Mouse (Mus musculus) right cerebral cortex, postnatal 4 days (tissue): ENCODE measurements at regions not wholly inside any gene's neighbourhood (a gene's known extent, or its start where the extent isn't known, plus 50 kb on each side); places are given as distances from the start of the nearest gene placed in this dataset.

Experiments used
- DNase-seq: peaks from one replicate; pipeline ENCODE4 v3.0.0-alpha.2; 2022

DNA sequence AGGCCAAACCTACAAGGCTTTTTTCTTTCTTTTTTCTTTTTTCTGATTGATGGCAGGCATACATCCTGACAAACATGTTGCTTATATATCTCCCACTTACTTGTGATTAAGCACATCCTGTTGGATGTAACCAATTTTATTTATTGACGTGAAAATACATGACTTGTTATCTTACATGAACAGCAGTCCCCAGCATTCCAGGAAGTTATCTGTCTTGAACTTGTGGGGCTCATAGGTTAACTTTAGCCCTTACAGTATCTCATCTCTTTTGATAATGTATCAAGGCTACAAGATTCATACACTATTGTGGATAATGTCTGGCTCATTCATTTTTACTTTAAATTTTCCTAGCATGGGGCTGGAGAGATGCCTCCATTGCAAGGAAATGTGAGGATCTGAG, 852.0 kb upstream of the Agtr1b start:
- no peak for DNase-seq

DNA sequence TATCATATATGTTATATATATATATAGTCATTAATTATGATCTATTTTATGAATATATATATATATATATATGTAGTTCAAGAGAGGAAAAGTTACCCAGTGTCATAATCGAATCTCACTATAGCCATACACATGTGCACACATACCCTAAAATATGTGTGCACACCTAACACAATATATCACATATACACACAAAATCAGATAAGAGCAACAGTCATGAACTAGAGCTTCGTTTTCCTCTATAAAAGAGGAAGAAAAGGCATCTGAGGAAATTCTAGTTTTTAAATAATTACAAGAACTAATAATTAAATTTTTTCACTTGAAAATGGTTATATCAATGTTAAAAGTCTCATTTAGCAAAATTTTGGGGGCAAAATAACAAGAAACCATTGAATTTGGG, 835.3 kb upstream of the Tbl1xr1 start:
- no peak for DNase-seq

DNA sequence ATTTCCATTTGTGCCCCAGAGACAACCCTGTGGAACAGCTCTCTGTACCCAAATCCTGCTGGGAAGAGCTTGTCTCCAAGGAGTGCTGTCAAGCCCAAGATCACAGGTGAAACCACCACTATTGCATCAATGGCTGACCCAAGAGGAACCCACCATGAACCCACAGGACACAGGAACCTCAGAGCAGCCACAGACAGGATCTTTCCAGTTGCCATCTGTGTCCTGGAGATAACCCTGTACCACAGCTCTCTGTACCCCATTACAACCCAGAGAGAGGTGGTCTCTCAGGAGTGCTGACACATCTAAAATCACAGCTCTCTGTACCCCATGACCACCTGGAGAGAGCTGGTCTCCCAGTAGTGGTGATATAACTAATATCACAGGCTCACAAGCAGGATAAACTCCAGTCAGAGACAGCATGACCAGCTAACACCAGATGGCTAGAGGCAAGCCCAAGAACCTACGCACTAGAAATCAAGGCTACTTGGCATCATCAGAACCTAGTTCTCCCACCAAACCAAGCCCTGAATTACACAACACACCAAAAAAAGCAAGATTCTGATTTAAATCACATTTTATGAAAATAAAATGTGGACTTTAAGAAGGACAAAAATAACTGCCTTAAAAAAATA, 820.2 kb upstream of the Tbl1xr1 start:
- no peak for DNase-seq

DNA sequence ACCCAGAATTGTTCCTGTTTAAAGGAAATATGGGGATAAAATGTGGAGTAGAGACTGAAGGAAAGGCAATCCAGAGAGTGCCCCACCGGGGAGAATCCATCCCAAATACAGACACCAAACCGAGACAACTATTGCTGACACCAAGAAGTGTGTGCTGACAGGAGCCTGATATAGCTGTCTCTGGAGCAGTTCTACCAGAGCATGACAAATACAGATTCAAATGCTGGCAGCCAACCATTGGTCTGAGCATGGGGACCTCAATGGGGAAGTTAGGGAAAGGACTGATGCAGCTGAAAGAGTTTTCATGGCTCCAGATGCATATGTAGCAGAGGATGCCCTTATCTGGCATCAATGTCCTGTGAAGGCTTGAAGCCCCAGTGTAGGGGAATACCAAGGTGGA, 813.1 kb upstream of the Tbl1xr1 start:
- DNase-seq = no peak

DNA sequence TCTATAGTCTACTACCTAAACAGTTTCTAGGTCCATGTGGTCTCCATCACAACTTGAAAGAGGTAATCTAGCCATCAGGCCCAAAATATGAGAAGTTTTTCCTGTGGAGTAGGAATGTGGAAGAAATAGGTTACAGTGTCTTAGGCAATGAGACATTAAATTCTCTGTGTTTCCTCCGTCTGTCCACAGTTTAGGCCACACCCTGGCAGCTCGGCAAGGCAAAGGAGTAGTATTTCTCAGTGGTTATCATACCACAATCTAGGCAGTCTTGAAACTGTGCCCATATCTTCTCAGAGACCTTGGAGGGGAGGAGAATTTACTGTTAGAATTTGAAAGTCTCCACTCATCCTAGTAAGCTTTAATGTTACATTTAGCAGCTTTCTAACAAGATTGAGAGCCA, 811.0 kb upstream of the Tbl1xr1 start:
- DNase-seq = no peak

DNA sequence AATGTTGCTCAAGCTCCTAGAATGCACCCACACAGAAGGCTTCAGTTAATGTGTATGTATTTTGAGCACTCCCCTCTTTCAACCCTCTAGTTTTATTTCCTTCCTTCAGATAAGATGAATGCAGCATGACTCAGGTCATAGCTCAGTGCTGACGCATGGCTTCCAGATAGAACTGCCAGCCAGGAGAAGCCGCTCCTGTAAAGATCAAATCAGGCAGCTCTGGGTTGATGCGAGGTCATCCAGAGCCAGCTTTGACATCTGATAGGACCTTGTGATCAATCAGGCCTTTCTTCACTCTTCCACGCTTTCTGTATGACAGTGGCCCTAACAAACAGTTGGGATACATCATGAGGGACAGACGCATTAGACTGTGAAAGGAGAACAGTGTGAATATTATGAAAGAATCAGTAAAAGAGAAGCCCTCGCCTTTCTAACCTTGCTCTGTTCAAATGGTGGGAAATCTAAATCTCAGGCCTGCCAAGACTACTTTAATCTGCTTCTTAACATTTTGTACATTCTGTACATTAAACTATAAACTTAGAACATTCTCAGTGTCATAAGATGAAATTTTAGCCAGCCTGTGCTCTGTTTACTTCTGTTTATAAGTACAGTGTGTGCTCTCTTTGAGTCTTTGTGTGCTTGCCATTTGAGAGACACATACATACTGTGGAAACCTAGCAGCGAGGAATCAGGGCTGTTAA, 807.9 kb upstream of the Tbl1xr1 start:
- no peak for DNase-seq

DNA sequence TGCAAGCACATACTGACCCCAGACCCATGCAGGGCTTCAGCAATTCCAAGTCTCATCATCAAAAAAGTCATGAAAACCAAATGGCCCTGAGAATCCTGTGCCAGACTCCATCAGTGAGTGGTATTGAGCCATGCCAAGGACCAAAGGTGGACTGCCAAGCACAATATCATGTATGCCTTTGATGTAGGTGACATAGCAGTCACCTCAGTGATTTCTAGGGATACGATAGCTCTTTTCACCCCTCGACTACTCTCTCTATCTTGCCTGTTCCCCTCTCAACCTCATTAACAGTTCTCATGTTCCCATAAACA, 807.4 kb upstream of the Tbl1xr1 start:
- DNase-seq = no peak

DNA sequence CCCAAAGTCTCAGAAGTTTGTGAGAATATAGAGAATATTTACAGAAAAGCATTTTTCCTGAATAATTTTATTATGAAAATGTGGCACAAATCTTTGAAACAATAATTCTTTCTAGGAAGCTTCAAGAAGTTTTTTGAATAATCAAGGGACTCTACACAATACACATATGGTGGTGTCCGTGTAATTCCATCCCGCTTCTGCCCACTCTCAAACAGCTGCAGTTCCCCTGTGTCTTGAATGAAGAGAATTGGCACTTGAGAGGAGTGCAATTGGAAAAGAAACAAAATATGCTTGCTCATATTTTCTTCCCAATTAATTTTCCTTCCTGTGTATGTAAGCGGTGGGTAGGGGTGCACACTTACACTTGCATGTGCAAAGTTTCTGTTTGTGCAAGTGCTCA, 805.7 kb upstream of the Tbl1xr1 start:
- no peak for DNase-seq

DNA sequence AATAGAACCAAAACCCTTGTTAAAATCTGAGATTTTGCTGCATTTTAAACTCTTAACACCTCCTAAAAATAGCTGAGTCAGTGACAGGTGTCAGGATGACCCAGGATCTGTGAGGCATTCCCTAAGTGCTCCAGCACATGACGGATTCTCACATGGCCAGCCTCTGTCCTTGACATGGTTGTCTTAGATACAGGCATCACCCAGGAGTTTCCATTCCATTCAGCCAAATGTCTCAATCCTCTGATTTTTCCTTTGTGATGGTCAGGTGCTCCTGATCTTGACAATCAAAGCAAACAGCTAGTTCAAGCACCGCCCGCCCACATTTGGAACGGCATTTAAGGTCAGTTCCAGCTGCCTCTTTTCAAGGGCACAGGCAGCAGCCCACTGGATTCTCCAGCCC, 804.2 kb upstream of the Tbl1xr1 start:
- no peak for DNase-seq

DNA sequence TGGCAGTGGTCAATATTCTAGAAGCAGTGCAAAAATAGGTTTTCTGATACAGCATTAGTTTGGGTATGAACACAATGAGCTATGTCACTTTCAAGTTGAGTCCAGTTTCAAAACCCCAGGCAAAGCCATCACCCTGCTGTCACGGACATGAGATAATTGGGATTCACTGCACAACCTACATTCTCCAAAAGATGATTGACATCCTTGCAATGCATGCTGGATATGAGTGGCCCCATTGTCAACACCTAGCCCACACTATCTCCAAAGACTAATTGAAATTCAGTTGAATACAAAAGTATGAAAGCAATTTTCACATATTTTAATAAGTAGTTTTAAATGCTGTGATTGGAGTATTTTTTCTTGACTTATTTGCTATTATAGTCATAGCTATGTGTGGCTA, 783.7 kb upstream of the Tbl1xr1 start:
- no peak for DNase-seq

DNA sequence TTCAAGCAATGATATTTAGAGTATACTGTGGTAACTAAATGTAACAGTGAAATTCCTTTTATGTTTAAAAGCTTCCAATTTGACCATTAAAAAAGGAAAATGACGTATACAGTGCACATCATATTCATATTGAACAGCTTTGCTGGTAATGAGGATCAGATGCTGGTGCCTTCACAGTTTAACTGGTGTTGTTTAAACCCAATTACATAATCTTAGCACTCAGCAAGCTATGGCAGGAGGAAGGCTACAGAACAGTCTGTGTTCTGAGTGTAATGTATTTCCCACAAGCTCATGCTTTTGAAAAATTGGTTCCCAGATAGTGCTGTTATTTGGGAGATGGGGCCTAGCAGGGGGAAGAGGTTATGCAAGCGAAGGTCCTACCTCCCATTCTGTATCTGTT, 783.1 kb upstream of the Tbl1xr1 start:
- no peak for DNase-seq

DNA sequence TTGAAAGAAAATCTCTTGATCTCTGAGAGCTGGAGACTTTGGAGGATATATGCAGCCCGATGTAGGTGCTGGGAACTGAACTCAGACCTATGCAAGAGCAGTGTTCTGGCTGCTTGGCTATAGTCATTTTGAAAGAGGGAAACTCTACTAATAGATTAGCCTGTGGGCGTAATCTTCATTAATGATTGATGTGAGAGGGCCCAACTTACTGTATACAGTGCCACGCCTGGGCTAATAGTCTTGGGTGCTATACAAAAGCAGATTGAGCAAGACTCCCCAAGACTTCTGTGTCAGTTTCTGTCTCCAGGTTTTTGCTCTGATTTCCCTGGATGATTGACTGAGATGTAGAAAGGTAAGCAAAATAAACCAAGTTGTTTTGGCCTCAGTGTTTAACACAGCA, 781.7 kb upstream of the Tbl1xr1 start:
- DNase-seq = no peak

DNA sequence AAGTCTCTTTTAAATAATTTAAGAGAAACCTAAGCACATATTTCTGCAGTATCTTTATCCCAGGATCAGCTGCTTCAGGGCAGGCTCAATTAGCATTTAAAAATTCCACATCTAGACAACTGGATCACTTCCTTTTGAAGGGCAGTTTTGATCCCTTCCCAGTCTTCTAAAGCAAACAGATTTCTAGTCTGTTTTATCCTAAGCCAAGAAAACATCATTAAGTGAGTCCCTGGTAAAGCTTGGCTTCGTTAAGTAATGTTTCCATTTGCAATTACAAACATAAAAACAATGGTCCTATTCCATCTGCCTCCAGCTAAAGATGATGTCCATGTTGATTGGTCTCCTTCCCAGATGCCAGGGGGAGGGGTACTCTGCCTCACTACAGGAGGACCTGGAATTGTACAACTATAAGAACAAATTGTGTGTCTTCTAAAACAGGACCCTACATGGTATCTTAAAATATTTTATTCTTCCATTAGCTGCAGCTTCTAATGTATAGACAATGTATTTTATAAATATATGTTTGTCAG, 779.8 kb upstream of the Tbl1xr1 start:
- no peak for DNase-seq

DNA sequence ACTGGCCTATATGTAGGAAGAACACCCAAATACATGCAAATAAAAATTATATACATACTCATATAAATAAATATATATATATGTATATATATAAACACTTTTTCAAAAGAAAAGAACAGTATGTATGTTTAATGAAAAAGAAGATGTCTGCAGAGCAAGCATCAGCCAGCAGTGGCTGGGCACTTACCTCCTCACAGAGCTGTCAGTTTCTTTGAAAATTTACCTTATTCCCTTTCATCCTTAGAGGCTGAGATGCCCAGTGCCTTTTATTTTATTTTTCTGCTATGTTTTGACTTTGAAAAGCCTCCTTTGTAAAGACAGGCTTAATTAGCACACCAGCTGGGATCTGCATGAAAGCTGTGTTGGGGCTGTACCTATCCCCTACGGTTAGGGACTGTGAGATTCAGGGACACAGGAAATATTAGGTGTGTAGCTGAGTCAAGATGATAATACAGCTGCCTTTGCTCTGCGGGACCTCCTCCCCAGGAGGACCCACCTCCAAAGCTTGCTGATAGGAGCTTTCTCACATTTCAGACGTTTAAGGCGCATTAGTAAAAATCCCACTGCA, 751.0 kb upstream of the Tbl1xr1 start:
- DNase-seq = no peak

DNA sequence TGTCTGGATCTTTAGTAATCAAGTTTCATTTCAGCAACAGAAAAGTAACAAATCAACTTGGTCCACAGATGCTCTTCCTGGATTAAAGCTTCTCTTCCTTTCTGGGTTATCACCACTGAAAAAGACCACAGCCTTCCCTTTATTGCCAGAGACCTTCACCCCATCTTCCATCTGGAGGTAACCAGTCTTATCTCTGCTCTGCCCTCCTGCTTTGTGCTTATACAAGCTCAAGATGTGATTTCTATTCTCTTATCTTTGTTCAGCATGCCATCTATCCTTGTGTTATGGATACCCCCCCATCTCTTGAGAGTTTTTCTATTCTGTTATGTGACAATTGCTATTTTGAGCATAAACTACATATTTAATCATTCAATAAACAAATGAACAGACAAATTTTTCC, 734.5 kb upstream of the Tbl1xr1 start:
- DNase-seq = no peak

DNA sequence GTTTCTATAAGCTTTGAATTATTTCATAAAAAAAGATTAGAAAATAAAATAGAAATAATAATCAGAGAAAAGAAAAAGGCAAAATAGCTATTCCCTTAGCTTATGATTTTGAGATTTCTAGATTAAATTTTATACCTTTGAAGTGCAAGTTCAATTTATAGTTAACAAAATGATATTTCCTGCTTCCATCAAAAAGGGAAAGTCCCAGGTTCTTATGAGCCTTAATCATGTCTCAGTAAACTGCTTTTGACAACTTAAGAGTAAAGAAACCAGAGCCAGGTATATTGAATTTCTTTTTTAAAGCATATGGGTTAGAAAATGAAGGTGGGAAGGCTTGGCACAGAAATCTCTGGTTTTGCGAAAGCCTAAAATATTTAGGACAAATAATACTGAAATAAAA, 733.4 kb upstream of the Tbl1xr1 start:
- no peak for DNase-seq

DNA sequence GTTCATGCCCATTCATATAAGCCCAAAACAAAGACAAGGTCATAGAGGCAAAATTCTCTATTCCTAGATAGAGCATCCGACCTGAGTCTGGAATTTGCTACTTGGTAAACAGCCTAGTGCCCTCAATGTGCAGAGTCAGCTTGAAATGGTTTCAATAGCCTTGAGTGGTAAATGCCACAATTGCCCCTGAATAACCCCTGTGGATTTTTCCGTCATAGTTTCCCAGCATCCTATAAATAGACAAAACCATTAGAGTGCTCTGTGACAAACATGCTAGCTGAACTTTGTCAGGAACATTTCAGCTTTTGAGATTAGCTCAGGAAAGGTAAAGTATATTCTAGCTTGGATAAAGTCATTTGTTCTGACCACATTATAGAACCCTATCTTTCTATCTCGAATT, 727.0 kb upstream of the Tbl1xr1 start:
- no peak for DNase-seq

DNA sequence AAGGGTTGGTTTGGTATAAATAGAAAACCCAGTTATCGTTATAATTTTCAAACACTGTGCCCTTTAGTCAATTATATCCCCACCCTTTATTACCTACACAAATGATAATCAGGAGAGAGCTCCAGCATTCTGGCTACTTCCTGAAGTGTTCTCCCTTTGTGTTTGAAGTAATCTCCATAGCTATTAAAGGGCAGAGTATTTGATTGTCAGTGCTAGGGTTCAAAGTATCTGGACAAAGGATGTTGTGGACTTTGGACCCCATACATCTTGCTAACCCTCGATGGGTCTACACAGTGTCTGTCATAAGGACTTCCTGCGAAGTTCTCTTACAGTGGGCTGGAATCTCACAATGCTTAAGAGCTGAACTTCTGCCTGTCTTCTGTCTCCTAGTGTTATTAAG, 720.3 kb upstream of the Tbl1xr1 start:
- DNase-seq = no peak

DNA sequence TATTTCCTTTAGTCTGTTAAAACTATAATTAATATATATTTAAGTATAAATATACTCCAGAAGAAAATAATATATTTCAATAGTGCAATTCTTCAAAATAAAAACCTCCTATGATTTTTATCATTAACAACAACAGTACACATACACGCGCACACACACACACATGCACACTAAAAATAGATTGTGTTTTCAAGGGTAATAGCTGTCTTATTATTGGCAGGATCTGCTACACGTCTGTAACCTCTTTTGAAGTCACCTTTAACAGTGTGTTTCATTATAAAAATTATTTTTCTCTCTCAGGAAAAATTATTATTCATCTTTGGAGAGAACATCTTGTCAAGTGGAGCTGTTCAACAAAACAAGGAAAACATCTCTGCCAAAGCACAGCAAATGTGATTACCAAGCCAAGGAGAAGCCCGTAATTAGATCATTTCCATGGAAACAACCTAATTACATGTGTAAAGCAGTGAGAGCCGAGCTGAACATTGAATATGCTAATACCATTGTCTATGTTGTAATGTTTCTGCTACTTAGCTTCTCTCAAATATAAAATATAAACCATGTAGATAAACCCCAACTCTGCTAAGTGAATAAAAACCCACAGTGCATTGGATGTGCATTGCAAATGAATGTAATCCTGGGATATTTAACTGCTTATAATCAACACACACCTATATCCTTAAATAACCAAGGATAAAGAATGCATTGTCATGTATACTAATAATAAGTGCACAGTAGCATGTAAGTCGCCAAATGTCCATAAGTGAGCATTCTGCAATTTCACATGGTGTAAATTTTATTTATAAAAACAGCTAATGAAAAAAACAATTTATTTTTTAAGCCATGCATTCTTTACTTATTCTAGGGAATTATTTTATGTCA, 719.4 kb upstream of the Tbl1xr1 start:
- no peak for DNase-seq

DNA sequence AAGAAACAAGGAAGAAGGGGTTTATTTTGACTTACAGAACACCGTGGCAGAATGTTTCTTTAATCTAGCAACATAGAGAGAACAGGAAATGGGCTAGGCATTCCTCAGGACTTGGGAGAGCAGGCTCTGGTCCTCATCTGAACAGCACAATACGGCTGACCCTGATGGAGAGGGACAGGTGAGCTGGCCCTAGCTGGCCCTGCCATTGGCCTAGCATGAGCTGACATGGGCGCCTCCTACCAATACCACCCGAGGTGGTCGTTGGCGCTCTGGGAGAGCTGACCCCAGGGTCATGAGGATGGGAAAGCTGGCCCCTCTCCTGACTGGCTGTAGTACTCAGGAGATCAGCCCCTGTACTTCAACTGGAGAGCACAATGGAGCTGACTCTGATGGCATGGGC, 718.4 kb upstream of the Tbl1xr1 start:
- no peak for DNase-seq

DNA sequence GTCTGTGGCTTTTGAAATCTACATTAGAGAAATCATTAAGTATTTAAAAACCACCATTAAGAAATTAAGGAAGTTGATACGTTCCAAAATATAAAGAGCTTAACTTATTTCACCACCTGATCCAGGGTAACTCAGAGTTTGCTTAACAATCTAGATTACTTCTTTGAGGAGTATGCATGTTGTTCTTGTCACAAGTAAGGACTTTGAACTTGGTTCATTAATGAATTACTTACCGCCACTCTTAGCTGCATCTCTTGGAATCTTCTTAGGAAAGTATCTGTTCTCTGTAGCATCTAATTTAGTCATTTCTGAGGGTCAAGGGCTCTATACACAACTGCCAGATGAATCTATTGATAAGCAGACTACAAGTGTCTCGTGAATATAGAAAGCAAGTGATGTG, 715.4 kb upstream of the Tbl1xr1 start:
- DNase-seq = no peak

DNA sequence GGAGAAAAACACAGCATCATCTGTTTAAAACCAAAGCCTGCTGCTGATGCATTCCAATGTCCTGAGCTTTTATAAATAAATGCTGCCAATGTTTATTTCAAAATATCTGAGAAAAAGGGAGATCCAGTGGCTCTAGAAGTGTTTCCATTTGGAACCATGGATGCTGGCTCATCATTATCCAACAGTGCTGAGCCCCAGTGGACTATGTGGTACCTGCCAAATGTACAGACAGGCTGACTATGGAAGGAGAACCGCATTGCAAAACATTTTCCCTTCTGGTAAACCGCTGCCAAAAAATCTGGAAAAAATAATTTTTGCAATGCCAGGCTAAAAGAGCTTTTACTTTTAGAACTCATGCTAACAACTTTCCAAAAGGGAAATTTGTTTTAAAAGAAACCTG, 696.6 kb upstream of the Tbl1xr1 start:
- DNase-seq = no peak

DNA sequence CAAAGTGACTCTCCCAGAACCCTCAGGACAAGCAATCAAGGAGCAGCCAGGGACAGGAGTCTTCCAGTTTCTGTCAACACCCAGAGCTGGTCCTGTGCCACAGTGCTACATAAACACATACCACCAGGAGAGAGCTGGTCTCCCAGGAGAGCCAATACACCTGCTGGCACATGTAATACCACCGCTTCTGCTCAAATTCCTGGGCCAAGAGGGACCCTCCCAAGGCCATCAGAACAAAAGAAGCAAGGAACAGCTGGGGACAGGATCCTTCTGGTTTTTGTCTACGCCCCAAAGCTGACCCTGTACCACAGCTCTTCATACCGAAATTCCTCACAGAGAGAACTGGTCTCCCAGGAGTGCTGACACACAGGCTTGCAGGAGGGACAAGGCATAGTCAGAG, 695.4 kb upstream of the Tbl1xr1 start:
- DNase-seq = no peak

DNA sequence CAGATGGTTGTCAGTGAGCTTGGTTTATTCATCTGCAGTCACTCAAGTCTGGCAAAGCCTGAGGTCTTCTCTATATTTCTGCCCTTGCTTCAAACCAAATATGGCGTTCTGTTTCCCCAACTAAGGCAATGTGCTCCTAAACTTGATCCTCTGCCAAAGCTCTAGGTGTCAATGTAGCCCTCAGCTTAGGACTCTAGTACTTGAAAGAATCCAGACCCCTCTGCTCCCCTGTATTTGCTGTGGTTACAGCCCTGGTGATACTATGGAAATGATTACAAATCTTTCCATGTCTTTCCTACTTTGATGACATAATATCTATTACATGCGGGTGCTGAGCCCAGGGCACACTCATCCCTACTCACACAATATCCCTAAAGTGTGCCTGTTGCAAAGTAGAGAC, 672.9 kb upstream of the Tbl1xr1 start:
- no peak for DNase-seq
